Mouse (Mus musculus): Measurements from ENCODE around the gene Mrps14. TPM values are rescaled to one million over a fixed set of nuclear protein-coding genes. Genes with fewer than 3 reads are reported as not detected.
A peak's percentile ranks its signal among the peaks of the same experiment; 100 is the strongest.

The Mrps14 gene
- polyA plus RNA-seq, 1 experiment from 2014 or later: 258 TPM

- Histone ChIP-seq H3K4me1 (ENCODE audit: control insufficient read depth, insufficient read depth, low read length) (no peaks in the 10 kb centered on the region), H3K36me3 (ENCODE audit: control insufficient read depth, insufficient read depth, low read length) (no peaks in the 10 kb centered on the region), H3K27me3 (ENCODE audit: control insufficient read depth, insufficient read depth, low read length) (no peaks in the 10 kb centered on the region), H3K4me2 (no peak overlapping the region), H3K27ac (ENCODE audit: low read depth, low read length) (no peak overlapping the region), H3K9me3 (ENCODE audit: control insufficient read depth, low read length) (no peaks in the 10 kb centered on the region), H3K4me3 (ENCODE audit: low read depth, low read length) (no peak overlapping the region), H3K9ac (ENCODE audit: low read length) (no peak overlapping the region)
- DNase-seq (ENCODE audit: low spot score, missing footprints) (no peak), ATAC-seq (ENCODE audit: low FRiP score) (no peak)
- WGBS: 81% methylated on average over 4 of the region's 4 CpGs
Observed at GRCm38 (mm10) chr1:160181216-160181615, 13.8 kb upstream of the Mrps14 start.

- H3K4me1 ChIP-seq (ENCODE audit: control insufficient read depth, insufficient read depth, low read length): no peaks in the 10 kb centered on the region
- H3K27me3 ChIP-seq (ENCODE audit: control insufficient read depth, insufficient read depth, low read length): no peaks in the 10 kb centered on the region
- DNase-seq (ENCODE audit: low spot score, missing footprints): peak; percentile 94
- 14% methylated on average over 5 of the region's 5 CpGs for WGBS
- H3K9ac ChIP-seq (ENCODE audit: low read length): no peak overlapping the region
- H3K27ac ChIP-seq (ENCODE audit: low read depth, low read length): no peak overlapping the region
- peak; percentile 78 for ATAC-seq (ENCODE audit: low FRiP score)
- H3K4me2 ChIP-seq: no peak overlapping the region
- H3K4me3 ChIP-seq (ENCODE audit: low read depth, low read length): no peak overlapping the region
- H3K9me3 ChIP-seq (ENCODE audit: control insufficient read depth, low read length): no peaks in the 10 kb centered on the region
- no peaks in the 10 kb centered on the region for H3K36me3 ChIP-seq (ENCODE audit: control insufficient read depth, insufficient read depth, low read length)
Observed at GRCm38 (mm10) chr1:160184506-160184905, 10.5 kb upstream of the Mrps14 start.

DNA sequence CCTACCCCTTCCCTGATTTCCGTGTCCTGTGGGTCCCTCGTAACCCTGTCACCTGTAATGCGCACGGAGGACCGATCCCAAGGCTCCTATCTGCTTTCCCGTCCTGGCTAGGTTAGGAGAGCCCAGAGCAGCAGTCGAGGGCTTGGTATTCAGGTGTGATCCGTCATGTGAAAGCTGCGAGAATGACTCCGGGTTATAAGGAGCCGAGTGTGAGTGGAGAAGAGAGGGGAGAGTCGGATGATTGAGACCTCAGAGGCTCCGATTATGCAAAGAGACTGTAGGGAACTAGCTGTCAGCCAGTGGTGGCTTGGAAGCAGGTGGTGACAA, 285 bp downstream of the Mrps14 start:
- H3K36me3 ChIP-seq (ENCODE audit: control insufficient read depth, insufficient read depth, low read length): peaks cover 4% of the 10 kb centered on the region; the same call in 1 of the 2 replicates
- H3K4me3 ChIP-seq (ENCODE audit: low read depth, low read length): peak overlapping the region; percentile 91
- no peaks in the 10 kb centered on the region for H3K27me3 ChIP-seq (ENCODE audit: control insufficient read depth, insufficient read depth, low read length)
- H3K4me2 ChIP-seq: peak overlapping the region; percentile 79
- DNase-seq (ENCODE audit: low spot score, missing footprints): no peak
- H3K27ac ChIP-seq (ENCODE audit: low read depth, low read length): peak overlapping the region; percentile 60; the same call in 1 of the 2 replicates
- WGBS: under 1% methylated on average over 13 of the region's 13 CpGs
- peak overlapping the region; percentile 85 for H3K9ac ChIP-seq (ENCODE audit: low read length)
- no peak for ATAC-seq (ENCODE audit: low FRiP score)
- no peaks in the 10 kb centered on the region for H3K4me1 ChIP-seq (ENCODE audit: control insufficient read depth, insufficient read depth, low read length)
- no peaks in the 10 kb centered on the region for H3K9me3 ChIP-seq (ENCODE audit: control insufficient read depth, low read length)

DNA sequence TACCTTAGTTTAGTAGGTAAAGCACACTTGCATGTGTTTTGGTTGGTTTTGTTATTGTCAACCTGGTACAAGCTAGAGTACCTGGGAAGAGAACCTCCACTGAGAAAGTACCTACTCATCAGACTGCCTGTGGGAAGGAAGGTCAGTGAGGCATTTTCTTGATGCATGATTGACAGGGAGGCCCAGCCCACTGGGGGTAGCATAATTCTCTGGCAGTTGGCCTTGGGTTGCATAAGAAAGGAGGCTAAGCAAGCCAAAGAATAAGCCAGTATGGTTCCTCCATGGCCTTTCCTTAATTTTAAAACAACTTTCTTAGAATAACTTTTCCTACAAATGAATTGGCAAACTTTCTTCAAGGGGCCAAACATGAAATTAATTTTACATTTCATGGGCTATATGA, 10.5 kb downstream of the Mrps14 start:
- Histone ChIP-seq H3K4me1 (ENCODE audit: control insufficient read depth, insufficient read depth, low read length) (peaks cover 5% of the 10 kb centered on the region), H3K9me3 (ENCODE audit: control insufficient read depth, low read length) (no peaks in the 10 kb centered on the region), H3K4me2 (no peak overlapping the region), H3K36me3 (ENCODE audit: control insufficient read depth, insufficient read depth, low read length) (peaks cover 8% of the 10 kb centered on the region), H3K4me3 (ENCODE audit: low read depth, low read length) (no peak overlapping the region), H3K27ac (ENCODE audit: low read depth, low read length) (no peak overlapping the region), H3K27me3 (ENCODE audit: control insufficient read depth, insufficient read depth, low read length) (no peaks in the 10 kb centered on the region), H3K9ac (ENCODE audit: low read length) (no peak overlapping the region)
- DNase-seq (ENCODE audit: low spot score, missing footprints): no peak
- ATAC-seq (ENCODE audit: low FRiP score): no peak

- Histone ChIP-seq H3K4me1 (ENCODE audit: control insufficient read depth, insufficient read depth, low read length) (peaks cover 17% of the 10 kb centered on the region), H3K9me3 (ENCODE audit: control insufficient read depth, low read length) (no peaks in the 10 kb centered on the region), H3K4me3 (ENCODE audit: low read depth, low read length) (no peak overlapping the region), H3K36me3 (ENCODE audit: control insufficient read depth, insufficient read depth, low read length) (peaks cover 8% of the 10 kb centered on the region), H3K27ac (ENCODE audit: low read depth, low read length) (no peak overlapping the region), H3K9ac (ENCODE audit: low read length) (peak overlapping the region; percentile 27; the same call in 1 of the 2 replicates), H3K27me3 (ENCODE audit: control insufficient read depth, insufficient read depth, low read length) (no peaks in the 10 kb centered on the region), H3K4me2 (peak overlapping the region; percentile 28; the same call in 1 of the 2 replicates)
- 23% methylated on average over 2 of the region's 2 CpGs for WGBS
- no peak for ATAC-seq (ENCODE audit: low FRiP score)
- DNase-seq (ENCODE audit: low spot score, missing footprints): no peak
Observed at GRCm38 (mm10) chr1:160209844-160210243, 14.8 kb downstream of the Mrps14 start.

- 67% methylated on average over 3 of the region's 3 CpGs for WGBS
- peaks cover 8% of the 10 kb centered on the region for H3K36me3 ChIP-seq (ENCODE audit: control insufficient read depth, insufficient read depth, low read length)
- peak overlapping the region; percentile 66 for H3K4me2 ChIP-seq
- no peaks in the 10 kb centered on the region for H3K9me3 ChIP-seq (ENCODE audit: control insufficient read depth, low read length)
- H3K4me1 ChIP-seq (ENCODE audit: control insufficient read depth, insufficient read depth, low read length): peaks cover 17% of the 10 kb centered on the region
- no peak overlapping the region for H3K27ac ChIP-seq (ENCODE audit: low read depth, low read length)
- no peak for ATAC-seq (ENCODE audit: low FRiP score)
- H3K27me3 ChIP-seq (ENCODE audit: control insufficient read depth, insufficient read depth, low read length): no peaks in the 10 kb centered on the region
- H3K9ac ChIP-seq (ENCODE audit: low read length): no peak overlapping the region; the same call in 1 of the 2 replicates
- DNase-seq (ENCODE audit: low spot score, missing footprints): no peak
- H3K4me3 ChIP-seq (ENCODE audit: low read depth, low read length): peak overlapping the region; percentile 77; the same call in 1 of the 2 replicates
Observed at GRCm38 (mm10) chr1:160210566-160210965, 15.6 kb downstream of the Mrps14 start.

- Histone ChIP-seq H3K27ac (ENCODE audit: low read depth, low read length) (no peak overlapping the region), H3K9ac (ENCODE audit: low read length) (peak overlapping the region; percentile 90), H3K4me1 (ENCODE audit: control insufficient read depth, insufficient read depth, low read length) (peaks cover 17% of the 10 kb centered on the region), H3K36me3 (ENCODE audit: control insufficient read depth, insufficient read depth, low read length) (peaks cover 1% of the 10 kb centered on the region; the same call in 1 of the 2 replicates), H3K27me3 (ENCODE audit: control insufficient read depth, insufficient read depth, low read length) (no peaks in the 10 kb centered on the region), H3K9me3 (ENCODE audit: control insufficient read depth, low read length) (no peaks in the 10 kb centered on the region), H3K4me2 (peak overlapping the region; percentile 66), H3K4me3 (ENCODE audit: low read depth, low read length) (peak overlapping the region; percentile 77)
- ATAC-seq (ENCODE audit: low FRiP score) (no peak), DNase-seq (ENCODE audit: low spot score, missing footprints) (peak; percentile 93)
- WGBS: 4% methylated on average over 8 of the region's 8 CpGs
Observed at GRCm38 (mm10) chr1:160211597-160212122, 16.6 kb downstream of the Mrps14 start.

DNA sequence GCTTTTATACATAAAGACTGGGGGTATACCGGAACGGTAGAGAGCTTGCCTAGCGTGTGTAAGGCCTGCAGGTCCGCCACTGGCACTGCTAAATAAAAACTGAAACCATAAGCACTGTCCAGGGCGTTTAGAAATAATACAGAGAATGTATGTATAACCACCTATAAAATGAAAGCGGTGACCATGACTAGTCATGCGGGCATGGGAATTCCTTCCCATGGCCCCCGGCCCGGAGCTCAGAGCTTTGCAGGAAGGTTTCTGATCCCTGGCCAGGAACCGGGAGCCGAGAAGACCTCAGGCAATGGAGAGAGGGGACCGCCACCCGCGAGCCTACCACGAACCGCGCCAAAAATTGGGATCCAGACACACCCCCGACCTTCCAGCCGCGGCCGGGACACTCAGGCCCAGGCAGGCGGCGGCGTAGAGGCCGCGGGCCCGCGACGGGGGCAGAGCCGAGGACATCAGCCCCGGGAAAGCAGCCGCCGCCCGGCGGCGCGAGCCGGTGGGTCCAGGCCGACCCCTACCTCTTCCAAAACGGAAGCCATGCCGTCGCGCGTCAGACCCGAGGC, 17.2 kb downstream of the Mrps14 start:
- Histone ChIP-seq H3K27ac (ENCODE audit: low read depth, low read length) (peak overlapping the region; percentile 95), H3K9me3 (ENCODE audit: control insufficient read depth, low read length) (no peaks in the 10 kb centered on the region), H3K4me3 (ENCODE audit: low read depth, low read length) (peak overlapping the region; percentile 77), H3K4me2 (peak overlapping the region; percentile 66), H3K9ac (ENCODE audit: low read length) (peak overlapping the region; percentile 90), H3K4me1 (ENCODE audit: control insufficient read depth, insufficient read depth, low read length) (peaks cover 17% of the 10 kb centered on the region), H3K27me3 (ENCODE audit: control insufficient read depth, insufficient read depth, low read length) (no peaks in the 10 kb centered on the region), H3K36me3 (ENCODE audit: control insufficient read depth, insufficient read depth, low read length) (no peaks in the 10 kb centered on the region; the same call in 1 of the 2 replicates)
- WGBS: under 1% methylated on average over 38 of the region's 45 CpGs
- ATAC-seq (ENCODE audit: low FRiP score): peak; percentile 79
- DNase-seq (ENCODE audit: low spot score, missing footprints): no peak

- under 1% methylated on average over 76 of the region's 76 CpGs for WGBS
- DNase-seq (ENCODE audit: low spot score, missing footprints) (peak; percentile 100), ATAC-seq (ENCODE audit: low FRiP score) (peak; percentile 98)
- Histone ChIP-seq H3K36me3 (ENCODE audit: control insufficient read depth, insufficient read depth, low read length) (no peaks in the 10 kb centered on the region), H3K27ac (ENCODE audit: low read depth, low read length) (peak within 1 kb of the TSS; percentile 95), H3K4me1 (ENCODE audit: control insufficient read depth, insufficient read depth, low read length) (peaks cover 17% of the 10 kb centered on the region), H3K27me3 (ENCODE audit: control insufficient read depth, insufficient read depth, low read length) (no peaks in the 10 kb centered on the region), H3K4me2 (peak within 1 kb of the TSS; percentile 66), H3K4me3 (ENCODE audit: low read depth, low read length) (peak within 1 kb of the TSS; percentile 77), H3K9me3 (ENCODE audit: control insufficient read depth, low read length) (no peaks in the 10 kb centered on the region), H3K9ac (ENCODE audit: low read length) (peak within 1 kb of the TSS; percentile 91)
Observed at GRCm38 (mm10) chr1:160212703-160213669, 18.0 kb downstream of the Mrps14 start, which contains the start of gene Cacybp. Gene Cacybp, minus strand, starts transcription at chr1:160212875.

All from midbrain, embryonic 11.5 days (tissue).